ENCODE assay signal across 8 mouse cellular contexts in the genomic region with DNA sequence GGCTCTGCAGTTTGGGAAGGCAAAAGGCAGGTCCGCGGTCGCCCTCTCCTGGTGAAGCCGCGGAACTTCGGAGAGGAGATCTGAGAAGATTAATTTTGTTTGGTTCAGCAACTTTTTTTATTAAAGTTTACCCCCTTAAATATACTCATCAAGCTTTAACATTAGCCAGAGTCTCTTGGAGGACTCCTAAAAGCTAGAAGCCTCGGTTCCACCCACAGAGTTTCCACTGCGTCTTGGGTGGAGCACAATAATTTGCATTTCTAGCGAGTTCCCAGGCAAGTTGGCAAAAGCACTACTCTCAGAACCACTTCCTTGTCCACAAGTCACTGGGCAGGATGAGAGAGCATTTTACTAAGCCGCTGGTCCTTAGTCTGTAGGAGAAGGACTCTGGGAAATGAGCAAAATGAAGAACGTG.
DNase-seq lines count a peak whose midpoint lies in the region; ATAC-seq lines count a peak whose summit lies in the region.

No protein-coding gene starts in this region.

- H3K27me3 ChIP-seq in heart, embryonic 14.5 days (ENCODE audit: control insufficient read depth, insufficient read depth, low read length): no peaks in the 10 kb centered on the region
- no peaks in the 10 kb centered on the region for H3K27me3 ChIP-seq in liver, embryonic 13.5 days
- H3K27me3 ChIP-seq in stomach, embryonic 15.5 days (replicated peaks): no peaks in the 10 kb centered on the region

- DNase-seq in CD4-positive, CD25-positive, alpha-beta regulatory T cell, adult 2 months (ENCODE audit: low read depth, low spot score): peak; percentile 90
- DNase-seq in c-Kit-negative CD71-positive TER-119-positive erythroid progenitor cells, embryonic 14.5 days (ENCODE audit: low read depth, low spot score): peak; percentile 66
- DNase-seq in fibroblast of lung, adult 2 months (ENCODE audit: low read depth): peak; percentile 51
- peak; percentile 92 for DNase-seq in kidney, postnatal 10 days
- DNase-seq in liver, embryonic 13.5 days: peak; percentile 74
- DNase-seq in natural killer cell, adult 2 months (ENCODE audit: low spot score in 2 of 2): peak; percentile 50 to 79

- ATAC-seq in heart, embryonic 14.5 days (ENCODE audit: insufficient number of reproducible peaks, insufficient read depth, low FRiP score, low read depth): no peak
- ATAC-seq in liver, embryonic 13.5 days (ENCODE audit: low read depth): peak; percentile 41; the same call in 1 of the 2 replicates
- no peak for ATAC-seq in stomach, embryonic 15.5 days (ENCODE audit: insufficient read depth, low FRiP score, low read depth)

- peak overlapping the region; percentile 35 to 49 for H3K4me3 ChIP-seq in heart, embryonic 14.5 days (ENCODE audit: control insufficient read depth in 1 of 2, insufficient read depth in 1 of 2, low read depth in 1 of 2, low read length in 2 of 2)
- H3K4me3 ChIP-seq in liver, embryonic 13.5 days (replicated peaks): peak overlapping the region; percentile 51
- peak overlapping the region; percentile 46 for H3K4me3 ChIP-seq in stomach, embryonic 15.5 days (replicated peaks)

- peak overlapping the region; percentile 63 for H3K4me2 ChIP-seq in heart, embryonic 14.5 days (ENCODE audit: low read length)
- peak overlapping the region; percentile 76 for H3K4me2 ChIP-seq in liver, embryonic 13.5 days
- peak overlapping the region; percentile 59 for H3K4me2 ChIP-seq in stomach, embryonic 15.5 days

- peak overlapping the region; percentile 59 for H3K9ac ChIP-seq in heart, embryonic 14.5 days (ENCODE audit: low read length)
- peak overlapping the region; percentile 46 for H3K9ac ChIP-seq in liver, embryonic 13.5 days
- H3K9ac ChIP-seq in stomach, embryonic 15.5 days: no peak overlapping the region

- H3K9me3 ChIP-seq in heart, embryonic 14.5 days (ENCODE audit: control insufficient read depth, low read length): no peaks in the 10 kb centered on the region
- no peaks in the 10 kb centered on the region for H3K9me3 ChIP-seq in liver, embryonic 13.5 days (replicated peaks)
- H3K9me3 ChIP-seq in stomach, embryonic 15.5 days: no peaks in the 10 kb centered on the region

- H3K4me1 ChIP-seq in heart, embryonic 14.5 days (ENCODE audit: control insufficient read depth in 2 of 2, insufficient read depth in 2 of 2, low read length in 2 of 2): peaks cover 23 to 63% of the 10 kb centered on the region in 2 experiments
- peaks cover 53% of the 10 kb centered on the region for H3K4me1 ChIP-seq in liver, embryonic 13.5 days (replicated peaks)
- H3K4me1 ChIP-seq in stomach, embryonic 15.5 days: no peaks in the 10 kb centered on the region

- peak overlapping the region; percentile 91 to 98 for H3K27ac ChIP-seq in heart, embryonic 14.5 days (replicated peaks in 1 of 2; ENCODE audit: control insufficient read depth in 1 of 2, insufficient read depth in 1 of 2, low read depth in 2 of 2, low read length in 2 of 2)
- peak overlapping the region; percentile 87 for H3K27ac ChIP-seq in liver, embryonic 13.5 days
- H3K27ac ChIP-seq in stomach, embryonic 15.5 days: peak overlapping the region; percentile 16; the same call in 1 of the 2 replicates

- 5% methylated on average over 11 of the region's 11 CpGs for WGBS in heart, embryonic 14.5 days
- WGBS in liver, embryonic 13.5 days (ENCODE audit: insufficient replicate concordance): 1% methylated on average over 11 of the region's 11 CpGs
- WGBS in stomach, embryonic 15.5 days: 4% methylated on average over 11 of the region's 11 CpGs

- H3K36me3 ChIP-seq in heart, embryonic 14.5 days (ENCODE audit: control insufficient read depth, insufficient read depth, low read length): no peaks in the 10 kb centered on the region
- no peaks in the 10 kb centered on the region for H3K36me3 ChIP-seq in liver, embryonic 13.5 days
- H3K36me3 ChIP-seq in stomach, embryonic 15.5 days: no peaks in the 10 kb centered on the region

Comparison
In these comparisons a context has a peak if more than half of its experiments do, and no peak if none do; other contexts are left out.
1. H3K27ac ChIP-seq: peak in every context shown above with its lines; median percentile 94 in heart, embryonic 14.5 days; 87 in liver, embryonic 13.5 days; 16 in stomach, embryonic 15.5 days.